Mouse (Mus musculus) right cerebral cortex, adult 2 months (tissue): Measurements from ENCODE around the gene Eif4e.

Source experiments
- DNase-seq, 2 experiments: peaks; one replicate each; pipeline ENCODE4 v3.0.0; 2021 to 2022; ENCODE audit warnings: low spot score in 2 of 2

Gene Eif4e

DNA sequence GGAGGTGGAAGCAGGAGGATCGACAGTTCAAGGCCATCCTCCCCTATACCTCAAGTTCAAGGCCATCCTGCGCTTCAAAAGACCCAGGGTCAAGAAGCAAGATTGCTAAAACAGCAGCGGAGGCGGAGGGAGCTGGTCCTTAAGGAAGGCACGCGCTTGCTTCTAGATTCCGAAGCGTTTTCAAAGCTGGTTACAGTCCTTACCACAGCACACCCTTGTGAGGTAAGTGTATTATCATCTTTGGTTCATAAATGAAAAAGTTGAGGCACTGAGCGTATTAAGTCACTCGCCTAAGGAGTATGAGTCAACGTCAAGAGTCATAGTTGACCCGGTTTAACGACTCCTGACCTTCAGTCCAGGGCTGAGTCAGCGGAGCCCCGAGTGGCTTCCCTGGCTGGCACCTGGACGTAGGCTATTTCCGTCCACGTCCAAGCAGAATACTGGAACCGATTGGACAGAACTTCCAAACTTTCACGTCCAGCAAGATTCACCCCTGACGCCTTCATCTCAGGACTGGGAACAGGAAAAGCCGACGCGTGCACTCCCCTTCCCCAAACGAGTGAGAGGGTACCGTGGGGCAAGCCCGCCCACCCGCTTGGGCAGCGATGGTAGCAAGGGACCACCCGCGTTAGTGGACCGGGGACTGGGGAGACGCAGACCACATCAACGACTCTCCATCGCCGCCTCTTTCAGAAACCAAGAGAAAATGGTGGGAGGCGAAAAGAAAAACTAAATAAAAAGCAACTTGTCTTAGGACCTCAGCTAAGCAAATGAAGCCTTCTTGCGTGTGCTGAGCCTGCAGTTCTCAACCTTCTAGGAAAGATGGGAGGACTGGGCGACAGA, at the start of gene Eif4e:
Gene Eif4e (plus strand): TSS at position 107 of the 843 bp plus-strand sequence.
- peak; percentile 23 to 29 for DNase-seq

DNA sequence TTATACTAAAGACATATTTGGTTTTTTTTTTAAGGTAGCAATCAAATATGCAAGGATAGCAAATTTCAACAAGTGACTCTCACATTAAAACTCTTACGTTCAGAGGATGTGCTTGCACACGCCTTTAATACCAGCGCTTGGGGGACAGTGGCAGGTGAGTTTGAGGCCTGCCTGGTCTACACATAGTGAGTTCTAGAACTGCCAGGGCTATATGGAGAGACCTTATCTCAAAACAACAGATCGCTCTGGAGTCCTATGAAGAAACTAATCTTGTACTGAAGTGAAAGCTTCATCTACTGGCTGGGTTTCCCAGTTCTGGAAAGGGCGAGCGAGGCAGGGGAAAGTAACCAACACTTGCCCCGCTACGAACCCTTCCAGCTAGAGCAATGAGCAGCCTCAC, 46.5 kb upstream of the Eif4e start:
- no peak for DNase-seq

DNA sequence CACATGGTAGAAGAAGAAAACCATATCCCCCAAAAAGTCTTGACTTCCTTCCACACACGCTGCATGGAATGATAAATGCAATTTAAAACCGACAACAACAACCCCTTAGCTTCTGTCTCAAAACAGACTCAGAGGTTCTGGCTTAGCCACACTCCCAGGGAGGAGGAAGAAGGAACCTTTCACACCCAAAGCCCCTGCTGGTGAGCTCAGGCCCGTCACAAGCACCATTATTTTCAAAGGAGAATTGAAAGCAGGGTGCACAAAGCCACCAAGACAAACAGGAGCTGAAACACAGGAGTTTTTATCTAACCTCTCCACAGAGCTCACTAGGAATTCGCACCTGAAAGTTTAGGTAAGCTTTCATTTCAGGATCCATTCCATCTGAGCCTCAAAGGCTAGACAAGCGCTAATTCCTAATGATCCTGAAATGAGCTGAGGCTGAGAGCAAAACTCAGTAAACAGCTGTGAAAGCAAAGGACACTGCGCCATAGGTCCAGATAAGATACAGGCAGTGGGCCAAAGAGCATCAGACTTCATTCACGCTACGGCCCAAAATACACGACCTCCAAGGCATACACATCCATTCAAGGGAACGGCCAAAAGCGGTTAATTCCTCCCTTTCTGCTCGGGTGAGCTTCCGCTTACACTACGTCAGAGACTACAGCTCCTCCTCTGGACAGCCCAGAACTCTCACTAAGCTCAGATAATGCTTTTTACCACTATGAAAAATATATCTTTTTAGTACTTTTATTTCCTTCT, 44.3 kb upstream of the Eif4e start:
- DNase-seq, result no peak

DNA sequence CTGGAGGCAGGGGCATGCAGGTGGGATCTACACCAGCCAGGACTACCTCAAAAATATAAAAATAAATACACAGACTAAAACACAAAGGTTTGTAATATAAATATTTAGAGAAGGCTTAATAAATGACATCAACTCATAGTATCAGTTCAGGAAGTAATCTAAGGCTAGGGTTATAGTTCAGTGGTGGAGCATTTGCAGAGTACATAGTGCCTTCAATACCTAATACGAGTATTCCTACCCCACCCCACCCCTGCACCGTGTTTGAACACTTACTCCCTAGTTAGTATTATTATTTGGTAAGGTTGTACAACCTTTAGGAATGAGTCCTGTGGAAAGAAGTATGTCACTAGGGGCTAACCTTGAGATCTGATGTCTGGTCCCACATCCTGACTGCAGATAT, 42.7 kb upstream of the Eif4e start:
- no peak for DNase-seq

DNA sequence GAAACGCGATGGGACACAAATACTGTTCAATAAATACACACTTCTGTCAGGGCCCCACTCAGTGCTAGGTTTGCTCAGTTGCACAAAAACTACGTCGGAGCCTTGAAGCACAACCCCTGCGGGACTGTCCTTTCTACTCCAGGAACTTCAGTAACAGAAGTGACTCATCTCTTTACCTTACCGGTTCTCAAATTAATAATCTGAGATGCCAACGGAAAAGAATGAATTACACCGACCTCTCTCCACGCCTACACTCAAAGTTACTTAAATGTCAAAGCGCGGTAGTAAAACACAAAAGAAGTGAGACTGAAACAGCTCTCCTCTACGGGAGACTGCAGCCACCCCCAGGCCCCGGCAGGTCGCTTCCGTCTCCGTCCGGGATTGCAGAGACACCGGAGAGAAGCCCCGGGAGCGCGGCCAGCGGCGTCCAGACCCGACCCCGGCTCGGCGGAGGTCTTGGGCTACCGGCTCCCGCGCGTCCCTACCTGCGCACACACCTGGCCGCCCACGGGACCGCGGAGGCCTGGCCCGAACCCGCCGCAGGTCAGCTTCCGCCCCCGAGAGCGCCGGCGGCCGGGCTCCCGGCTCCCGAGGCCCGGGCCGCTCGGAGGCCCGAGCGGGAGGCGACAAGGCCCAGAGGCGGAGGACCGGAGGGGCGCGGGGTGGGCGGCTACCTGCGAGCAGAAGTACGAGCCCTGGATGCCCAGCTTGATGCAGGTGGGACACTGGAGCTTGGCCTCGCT, 37.2 kb upstream of the Eif4e start:
- peak; percentile 11 to 34 for DNase-seq

DNA sequence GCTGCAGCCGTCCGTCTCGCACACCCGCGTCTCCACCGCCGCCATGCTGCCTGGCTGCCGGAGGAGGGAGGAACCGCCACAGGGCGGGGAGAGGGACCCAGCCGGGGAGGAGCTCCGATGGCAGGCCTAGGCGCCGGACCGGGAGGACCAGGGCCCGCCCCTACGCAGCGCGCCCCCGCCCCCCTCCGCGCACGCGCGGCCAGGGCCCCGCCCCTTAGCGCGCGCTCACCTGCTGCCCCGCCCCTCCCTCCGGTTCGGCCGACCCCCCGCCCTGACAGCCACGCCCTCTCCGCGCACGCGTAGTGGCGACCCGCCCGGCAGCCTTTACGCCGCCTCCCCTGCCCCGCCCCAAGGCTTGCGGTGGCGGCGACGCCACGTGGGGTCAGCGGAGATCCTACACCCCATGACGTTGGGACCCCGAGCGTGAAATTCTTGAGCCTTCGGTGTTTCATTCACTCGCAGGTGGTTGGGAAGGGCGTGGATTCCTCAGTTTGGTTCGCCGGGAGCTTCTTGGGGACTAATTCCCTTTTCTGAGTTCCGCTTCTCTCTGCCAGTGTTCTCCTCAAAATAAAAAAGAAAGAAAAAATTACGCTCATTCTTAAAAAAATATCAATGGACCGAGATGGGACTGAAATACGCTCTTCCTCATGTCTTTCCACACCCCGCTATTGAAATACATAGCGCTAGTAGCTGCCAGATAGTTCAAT, 36.5 kb upstream of the Eif4e start, which contains the start of gene Metap1:
Gene Metap1 (minus strand): TSS at position 189 of the 707 bp plus-strand sequence.
- DNase-seq, result peak; percentile 91 to 93

DNA sequence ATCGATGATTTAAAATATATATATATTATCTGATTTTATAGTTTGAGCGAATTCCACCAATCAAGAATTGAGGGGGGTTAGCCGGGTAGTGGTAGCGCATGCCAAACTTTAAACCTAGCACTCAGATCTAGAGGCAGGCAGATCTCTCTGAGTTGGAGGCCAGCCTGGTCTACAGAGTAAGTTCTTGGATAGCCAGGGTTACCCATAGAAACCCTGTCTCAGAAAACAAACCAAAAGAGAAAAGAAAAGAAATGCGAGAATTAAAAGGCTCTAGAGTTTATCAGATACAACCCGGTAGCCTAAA, 36.0 kb upstream of the Eif4e start:
- no peak for DNase-seq

DNA sequence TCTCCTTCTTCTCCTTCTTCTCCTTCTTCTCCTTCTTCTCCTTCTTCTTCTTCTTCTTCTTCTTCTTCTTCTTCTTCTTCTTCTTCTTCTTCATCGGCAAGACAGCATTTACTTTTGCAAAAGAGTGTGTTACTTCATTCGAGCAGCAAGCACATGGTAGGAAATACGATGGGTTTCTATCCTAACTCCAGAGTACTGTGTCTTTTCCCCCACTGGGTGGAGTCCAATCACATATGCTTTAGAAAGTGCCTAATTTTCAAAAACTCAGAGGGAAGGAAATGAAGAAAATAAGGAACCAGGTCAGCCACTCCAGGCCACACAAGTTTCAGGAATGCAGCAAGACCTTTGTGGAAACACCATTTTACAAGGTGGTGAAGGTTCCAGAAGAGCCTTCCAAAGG, 32.3 kb upstream of the Eif4e start:
- DNase-seq, result no peak

DNA sequence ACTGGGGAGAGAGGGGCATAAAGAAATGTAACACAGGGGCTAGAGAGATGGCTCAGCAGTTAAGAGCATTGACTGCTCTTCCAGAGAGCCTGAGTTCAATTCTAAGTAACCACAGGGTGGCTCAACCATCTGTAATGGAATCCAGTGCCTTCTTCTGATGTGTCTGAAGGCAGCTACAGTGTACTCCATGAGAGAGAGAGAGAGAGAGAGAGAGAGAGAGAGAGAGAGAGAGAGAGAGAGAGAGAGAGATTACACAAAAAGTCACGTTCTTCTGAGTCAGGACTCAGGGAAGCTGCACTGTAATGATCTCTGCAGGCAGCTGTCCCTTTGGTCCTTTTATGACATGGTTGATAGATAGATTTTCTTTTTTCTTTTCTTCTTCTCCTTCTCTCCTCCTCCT, 31.4 kb upstream of the Eif4e start:
- no peak for DNase-seq

DNA sequence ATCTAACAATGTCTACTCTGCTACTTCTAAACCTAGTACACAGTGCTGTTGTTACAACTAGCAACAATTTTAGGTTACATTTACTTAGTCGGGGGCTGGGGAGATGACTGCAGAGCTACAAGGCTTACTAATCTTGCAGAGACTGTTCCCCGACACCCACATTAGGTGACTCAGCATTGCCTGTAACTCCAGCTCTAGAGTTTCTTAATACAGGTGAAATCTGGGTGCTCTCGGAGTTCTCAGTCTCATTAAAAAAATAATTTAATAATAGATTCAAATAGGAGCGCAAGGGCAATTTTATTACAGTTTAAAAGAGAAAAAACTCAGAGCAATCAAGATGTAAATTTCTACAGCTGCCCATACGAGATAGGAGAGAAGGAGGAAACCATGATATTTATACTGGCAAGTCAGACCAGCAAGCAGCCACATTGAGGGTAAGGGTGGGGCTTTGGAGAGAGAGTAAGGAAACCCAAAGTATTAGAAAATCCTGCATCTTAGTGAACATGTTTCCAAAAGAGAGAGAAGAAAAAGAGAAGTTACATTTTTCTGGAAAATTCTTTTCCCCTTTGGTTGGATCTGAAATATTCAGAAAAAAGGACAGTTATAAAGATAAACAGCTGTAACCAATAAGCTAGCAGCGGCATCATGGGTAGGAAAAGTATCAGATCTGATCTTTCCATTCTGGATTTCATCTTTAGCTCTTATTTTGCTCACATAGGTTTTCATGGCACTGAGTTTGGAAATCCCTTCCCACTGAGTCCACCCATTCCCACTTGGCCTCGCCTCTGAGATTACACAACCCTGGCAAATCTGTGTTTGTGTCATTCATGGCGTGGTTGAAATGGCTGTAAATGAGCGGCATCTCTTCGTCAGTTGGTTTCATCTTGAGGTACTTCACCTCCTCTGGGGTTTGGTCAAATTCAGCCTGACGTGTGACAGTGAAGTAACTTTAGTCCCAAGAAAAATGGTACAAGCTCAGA, 30.5 kb upstream of the Eif4e start:
- peak; percentile 24 to 35 for DNase-seq

DNA sequence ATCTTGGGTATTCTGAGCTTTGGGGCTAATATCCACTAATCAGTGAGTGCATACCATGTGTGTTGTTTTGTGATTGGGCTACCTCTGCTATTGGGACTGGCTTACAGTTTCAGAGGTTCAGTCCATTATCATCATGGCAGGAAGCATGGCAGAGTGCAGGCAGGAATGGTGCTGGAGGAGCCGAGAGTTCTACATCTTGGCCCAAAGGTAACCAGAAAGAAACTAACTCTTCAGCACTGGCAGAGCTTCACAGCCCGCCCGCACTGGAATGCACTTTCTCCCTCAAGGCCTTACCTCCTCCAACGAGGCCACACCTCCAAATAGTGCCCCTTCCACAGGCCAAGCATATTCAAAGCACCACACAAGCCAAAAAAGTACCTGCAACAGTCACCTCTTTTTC, 27.2 kb upstream of the Eif4e start:
- no peak for DNase-seq

DNA sequence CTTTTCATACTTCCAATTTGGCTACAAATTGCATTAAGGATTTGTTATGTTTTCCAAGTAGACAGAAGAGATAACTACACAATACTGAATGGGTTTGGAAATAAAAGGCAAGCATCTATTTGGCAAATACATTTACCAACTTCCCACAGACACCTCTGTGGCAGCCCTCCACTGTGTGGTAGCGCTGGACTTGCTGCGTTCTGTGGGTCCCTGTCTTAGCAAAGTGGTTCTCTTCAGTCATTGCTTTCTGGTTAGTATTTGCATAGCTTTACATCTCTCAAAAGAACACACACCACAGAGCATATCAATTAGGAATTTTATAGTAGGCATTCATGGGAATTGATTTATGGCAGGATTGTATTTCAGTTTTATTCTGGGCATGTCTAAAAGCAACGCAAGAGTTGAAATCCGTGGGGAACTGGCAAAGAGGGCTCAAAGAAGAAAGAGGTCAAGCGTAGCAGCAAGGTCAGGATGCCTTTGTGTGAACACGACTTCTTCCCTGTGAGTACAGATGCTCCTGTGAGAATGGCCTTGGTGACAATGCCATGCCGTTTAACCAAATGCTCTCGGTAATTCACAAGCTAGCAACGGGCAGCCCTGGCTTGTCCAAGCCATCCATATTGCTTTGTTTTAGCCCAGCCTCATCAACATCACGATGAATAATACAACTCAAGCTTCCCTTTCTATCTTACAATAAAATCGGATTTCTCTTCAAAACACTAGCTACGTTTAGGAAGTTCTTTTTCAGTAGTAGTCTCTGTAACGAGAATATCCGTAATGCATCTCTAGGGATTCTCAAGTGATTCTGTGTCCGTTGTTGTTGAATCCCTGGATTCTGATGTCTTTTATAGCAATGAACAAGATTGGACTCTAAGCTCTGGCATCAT, 25.9 kb upstream of the Eif4e start:
- DNase-seq, result no peak

DNA sequence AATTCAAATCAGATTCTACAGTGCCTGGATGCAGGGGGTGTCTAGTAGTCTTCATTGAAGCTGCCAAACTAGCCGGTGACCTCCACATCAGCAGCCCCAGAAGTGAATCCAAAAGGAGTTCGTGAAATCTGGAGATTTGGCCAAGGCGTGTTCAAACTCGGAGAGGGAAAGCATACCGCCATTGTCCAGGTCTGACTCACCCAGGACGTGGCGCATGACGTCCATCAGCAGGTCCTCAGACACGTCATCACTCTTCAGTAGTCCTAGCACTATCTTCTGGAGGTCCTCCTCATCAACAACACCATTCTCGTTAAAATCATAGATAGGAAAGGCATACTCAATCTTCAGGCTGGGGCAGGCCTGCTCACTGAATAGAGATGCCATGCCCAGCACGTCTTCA, 22.2 kb upstream of the Eif4e start:
- no peak for DNase-seq

DNA sequence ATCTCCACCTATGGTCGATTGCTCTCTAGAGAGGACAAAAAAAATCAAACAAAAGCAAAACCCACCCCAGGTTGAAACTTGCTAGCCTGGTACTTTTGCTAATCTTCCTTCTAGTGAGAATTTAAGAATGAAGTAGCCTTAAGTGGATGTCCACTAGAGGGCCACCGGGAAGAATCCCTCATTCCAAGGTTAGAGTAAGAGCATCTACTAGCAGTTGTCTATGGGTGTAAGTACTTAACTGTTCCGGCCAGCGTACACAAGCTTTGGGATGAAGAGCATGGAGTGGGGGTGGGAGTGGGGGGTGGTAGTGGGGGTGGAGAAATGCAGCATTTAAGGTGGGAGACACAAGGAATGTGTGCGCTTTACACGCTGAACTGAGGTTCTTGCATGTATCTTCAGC, 19.2 kb upstream of the Eif4e start:
- peak; percentile 47 to 63 for DNase-seq

DNA sequence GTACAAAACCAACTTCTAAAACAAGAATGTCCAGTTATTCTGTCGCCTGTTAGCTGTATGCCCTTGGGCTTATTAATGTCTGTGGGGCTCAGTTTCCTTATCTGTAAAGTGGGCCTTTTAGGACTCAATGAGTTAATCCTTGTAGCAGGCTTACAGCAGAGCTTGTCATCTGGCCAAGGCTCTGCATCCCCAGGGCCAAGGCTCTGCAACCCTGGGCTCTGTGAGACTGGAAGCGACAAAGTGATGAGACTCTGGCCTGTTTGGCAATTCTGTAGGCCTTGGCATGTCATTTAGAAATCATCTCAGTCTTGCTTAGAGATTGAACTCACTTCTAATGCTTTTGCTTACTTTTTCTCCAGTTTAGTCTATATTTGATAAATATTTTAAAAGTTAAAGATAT, 16.4 kb upstream of the Eif4e start:
- no peak for DNase-seq

DNA sequence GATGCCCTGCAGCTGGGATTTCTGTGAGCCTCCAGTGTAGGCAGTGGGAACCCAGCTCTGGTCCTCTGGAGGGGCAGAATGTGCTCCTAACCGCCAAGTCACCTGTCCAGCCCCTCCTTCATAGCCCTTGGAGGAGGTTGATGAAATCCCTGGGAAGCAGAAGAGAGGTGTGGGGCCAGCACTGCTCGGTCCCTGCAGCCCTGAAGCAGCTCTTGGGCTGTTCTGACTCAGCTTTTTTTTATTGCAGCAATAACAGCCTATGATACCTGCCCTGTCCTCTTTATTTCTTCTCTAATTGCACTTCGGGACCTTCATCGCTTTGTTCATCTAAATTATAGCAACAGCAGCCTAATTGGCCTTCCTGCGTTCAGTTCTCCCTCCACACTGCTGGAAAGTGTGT, 15.5 kb upstream of the Eif4e start:
- no peak for DNase-seq

DNA sequence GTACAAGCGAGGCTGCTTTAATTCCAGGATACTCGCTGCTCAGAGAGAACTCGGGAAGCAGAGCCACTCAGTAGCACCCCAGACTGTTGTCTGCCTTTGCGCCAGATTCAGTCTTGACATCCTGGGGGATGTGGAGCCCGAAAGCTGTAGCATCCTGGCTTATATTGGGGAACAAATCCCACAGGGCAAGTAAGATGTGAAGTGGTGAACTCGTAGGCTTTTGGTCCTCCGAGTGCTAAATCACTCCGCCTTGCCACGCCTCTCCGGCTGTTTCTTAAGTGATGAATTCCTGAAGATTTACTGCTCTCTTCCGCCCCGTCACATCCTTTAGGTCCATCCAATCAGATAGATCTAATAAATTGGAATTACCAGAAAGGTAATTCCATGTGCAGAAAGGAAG, 12.7 kb upstream of the Eif4e start:
- no peak for DNase-seq

DNA sequence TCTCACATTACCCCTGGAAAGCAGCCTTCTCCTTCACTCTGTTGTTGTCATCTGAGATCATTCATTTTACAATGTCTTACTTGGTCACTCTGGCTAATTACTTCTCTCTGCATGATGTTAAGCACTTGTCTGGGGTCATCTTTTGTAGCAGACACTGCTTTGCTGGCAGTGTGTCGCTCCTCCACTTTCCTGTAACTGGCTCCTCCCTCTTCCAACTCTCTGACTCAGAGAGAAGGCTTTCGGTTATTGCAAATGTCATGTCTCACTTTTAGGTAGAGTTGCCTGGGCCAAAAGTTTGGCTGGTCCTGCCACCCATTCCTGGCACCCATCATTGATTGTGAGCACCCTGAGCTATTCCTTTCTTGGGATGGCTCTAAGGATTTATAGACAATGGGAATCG, 11.2 kb upstream of the Eif4e start:
- DNase-seq, result no peak

DNA sequence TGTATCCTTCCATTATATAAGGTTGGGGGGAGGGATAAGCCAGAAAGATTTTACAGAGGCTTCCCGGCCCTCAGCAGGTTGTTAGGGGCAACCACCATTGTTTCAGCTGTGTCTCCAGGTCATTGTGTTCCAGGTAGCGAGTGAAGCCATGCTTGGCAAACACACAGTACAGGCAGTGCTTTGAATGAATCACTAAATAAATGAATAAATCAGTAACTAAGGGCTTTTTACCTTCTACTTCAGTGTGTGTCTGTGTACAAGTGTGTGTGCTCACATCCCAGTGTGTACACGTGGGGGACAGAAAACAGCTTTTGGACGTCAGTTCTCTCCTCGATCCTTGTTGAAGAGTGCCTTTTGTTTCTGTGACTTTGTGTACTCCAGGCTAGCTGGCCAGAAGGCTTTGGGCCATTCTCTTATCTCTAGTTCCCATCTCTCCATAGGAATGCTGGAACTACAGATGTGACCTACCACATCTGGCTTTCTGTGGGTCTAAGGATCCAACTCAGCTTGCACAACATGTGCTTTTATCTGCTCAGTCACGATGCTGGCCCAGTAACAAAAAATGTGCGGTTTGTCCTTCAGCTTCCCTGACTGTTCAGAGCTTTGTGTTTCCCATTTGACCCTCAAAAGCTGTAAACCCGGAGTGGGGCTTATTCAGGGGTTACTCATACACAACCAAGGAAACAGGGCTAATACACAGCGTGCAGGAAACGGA, 10.2 kb upstream of the Eif4e start:
- DNase-seq, result no peak
